Mouse (Mus musculus) forebrain, embryonic 15.5 days (tissue): ENCODE measurements around the gene Kctd17. TPM values are rescaled to one million over a fixed set of nuclear protein-coding genes. Genes with fewer than 3 reads are reported as not detected.

Experiments
- ATAC-seq: fragments of 200-750 bp; cut with Nextera tagmentation; replicated peaks from 2 replicates; pipeline ENCODE4 v1.8.0; 2017; ENCODE audit warnings: mild to moderate bottlenecking, moderate TSS enrichment, moderate library complexity
- H3K27ac ChIP-seq: fragments of 300-500 bp; sonication (generic); replicated peaks from 2 replicates; pipeline ENCODE4 v1.5.1; 2015; ENCODE audit warnings: mild to moderate bottlenecking, inconsistent platforms
- H3K27me3 ChIP-seq: fragments of 300-500 bp; sonication (generic); 2 replicates; pipeline ENCODE4 v1.6.1; 2015; ENCODE audit warnings: inconsistent platforms
- H3K36me3 ChIP-seq: fragments of 300-500 bp; sonication (generic); 2 replicates; pipeline ENCODE4 v1.6.1; 2015; ENCODE audit warnings: mild to moderate bottlenecking, inconsistent platforms
- H3K4me1 ChIP-seq: fragments of 300-500 bp; sonication (generic); 2 replicates; pipeline ENCODE4 v1.6.1; 2015; ENCODE audit warnings: inconsistent platforms
- H3K4me2 ChIP-seq: fragments of 300-500 bp; sonication (generic); replicated peaks from 2 replicates; pipeline ENCODE4 v1.6.1; 2015; ENCODE audit warnings: mild to moderate bottlenecking, inconsistent platforms
- H3K4me3 ChIP-seq: fragments of 300-500 bp; sonication (generic); 2 replicates; pipeline ENCODE4 v1.5.1; 2015; ENCODE audit warnings: mild to moderate bottlenecking, inconsistent platforms
- H3K9ac ChIP-seq: fragments of 300-500 bp; sonication (generic); replicated peaks from 2 replicates; pipeline ENCODE4 v1.6.1; 2015; ENCODE audit warnings: mild to moderate bottlenecking, inconsistent platforms
- H3K9me3 ChIP-seq: fragments of 300-500 bp; sonication (generic); 2 replicates; pipeline ENCODE4 v1.6.1; 2016; ENCODE audit warnings: inconsistent platforms
- WGBS: fragments of 180-500 bp; shearing (Covaris S2); methylation state at CpG from one replicate; pipeline ENCODE4 v1.1.7; 2015; ENCODE audit warnings: mixed read lengths; 5-methylcytosine and 5-hydroxymethylcytosine counted together
- polyA plus RNA-seq: library from polyadenylated mRNA; unstranded; fragments of >200 nt; fragmentation: Nextera tagmentation; extraction: Ambion mirVana; gene quantifications from 2 replicates; pipeline ENCODE4 v1.2.1, GENCODE M21; 2015

The Kctd17 gene
- polyA plus RNA-seq: 123 and 132 TPM in 2 replicates

- H3K9me3 ChIP-seq: no peaks in the 10 kb centered on the region
- H3K27ac ChIP-seq: peak within 1 kb of the TSS; percentile 70
- peak within 1 kb of the TSS; percentile 66 for H3K4me3 ChIP-seq
- H3K4me2 ChIP-seq: peak within 1 kb of the TSS; percentile 84
- H3K4me1 ChIP-seq: peaks cover 14% of the 10 kb centered on the region
- WGBS: 2% methylated on average over 46 of the region's 52 CpGs
- H3K9ac ChIP-seq: peak within 1 kb of the TSS; percentile 82
- peaks cover 4% of the 10 kb centered on the region; the same call in 1 of the 2 replicates for H3K36me3 ChIP-seq
- H3K27me3 ChIP-seq: no peaks in the 10 kb centered on the region
- ATAC-seq: peak; percentile 91
These were observed at the start of gene Kctd17 for GRCm38 (mm10) chr15:78428391-78429138. Kctd17 (plus strand) TSS chr15:78428564.

- Histone ChIP-seq H3K36me3 (no peaks in the 10 kb centered on the region), H3K4me2 (no peak overlapping the region), H3K4me1 (peaks cover 21% of the 10 kb centered on the region), H3K9ac (no peak overlapping the region), H3K27me3 (no peaks in the 10 kb centered on the region), H3K9me3 (no peaks in the 10 kb centered on the region), H3K4me3 (no peak overlapping the region), H3K27ac (no peak overlapping the region)
- no peak for ATAC-seq
- WGBS: 63% methylated on average over 2 of the region's 2 CpGs
These were observed 48.2 kb upstream of the Kctd17 start for GRCm38 (mm10) chr15:78380208-78380607.

DNA sequence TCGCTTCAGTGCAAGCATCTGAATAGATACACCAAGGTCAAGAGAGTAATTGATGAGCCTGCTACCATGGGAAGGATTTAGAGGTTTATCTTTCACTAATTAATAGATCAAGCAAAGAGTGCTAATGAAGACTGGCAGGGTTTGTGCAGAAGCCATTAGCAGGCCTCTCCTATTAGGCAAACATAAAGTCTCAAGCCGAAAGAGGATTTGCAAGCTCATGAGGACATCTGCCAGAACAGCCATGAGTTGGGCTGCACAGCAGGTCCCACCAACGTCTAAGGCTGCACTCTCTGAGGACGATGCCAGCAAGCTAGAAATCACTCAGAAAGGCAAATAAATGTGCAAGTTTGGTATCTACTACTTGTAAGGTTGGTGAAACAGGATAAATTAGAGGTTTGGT lies 47.6 kb upstream of the Kctd17 start:
- H3K27me3 ChIP-seq: no peaks in the 10 kb centered on the region
- H3K9me3 ChIP-seq: no peaks in the 10 kb centered on the region
- no peak for ATAC-seq
- H3K4me1 ChIP-seq: peaks cover 21% of the 10 kb centered on the region
- H3K4me3 ChIP-seq: no peak overlapping the region
- H3K36me3 ChIP-seq: no peaks in the 10 kb centered on the region
- H3K27ac ChIP-seq: no peak overlapping the region
- H3K9ac ChIP-seq: no peak overlapping the region
- no peak overlapping the region for H3K4me2 ChIP-seq
- WGBS: 28% methylated on average over 4 of the region's 4 CpGs

DNA sequence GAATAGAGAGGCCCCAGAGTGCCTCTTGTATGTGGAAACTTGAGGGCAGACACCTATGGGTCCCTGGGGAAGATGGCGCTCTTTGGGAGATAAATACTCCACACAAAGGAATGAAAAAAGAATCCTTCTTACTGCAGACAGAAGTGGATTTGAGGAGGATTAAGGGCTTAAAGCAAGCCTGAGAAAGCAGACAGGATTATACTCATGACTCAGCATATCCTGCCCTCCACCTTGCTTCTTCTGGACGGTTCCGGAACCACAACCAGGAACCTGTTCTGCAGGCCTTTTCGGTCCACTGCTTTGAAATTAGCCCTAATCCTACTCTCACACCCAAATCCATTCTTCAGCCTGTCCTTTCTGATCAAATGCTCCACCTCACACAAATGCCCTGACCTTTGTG lies 46.2 kb upstream of the Kctd17 start:
- no peak for ATAC-seq
- Histone ChIP-seq H3K36me3 (no peaks in the 10 kb centered on the region), H3K4me3 (no peak overlapping the region), H3K27ac (no peak overlapping the region), H3K9me3 (no peaks in the 10 kb centered on the region), H3K4me2 (no peak overlapping the region), H3K9ac (no peak overlapping the region), H3K4me1 (peaks cover 21% of the 10 kb centered on the region), H3K27me3 (no peaks in the 10 kb centered on the region)
- WGBS: 82% methylated on average over 4 of the region's 4 CpGs

DNA sequence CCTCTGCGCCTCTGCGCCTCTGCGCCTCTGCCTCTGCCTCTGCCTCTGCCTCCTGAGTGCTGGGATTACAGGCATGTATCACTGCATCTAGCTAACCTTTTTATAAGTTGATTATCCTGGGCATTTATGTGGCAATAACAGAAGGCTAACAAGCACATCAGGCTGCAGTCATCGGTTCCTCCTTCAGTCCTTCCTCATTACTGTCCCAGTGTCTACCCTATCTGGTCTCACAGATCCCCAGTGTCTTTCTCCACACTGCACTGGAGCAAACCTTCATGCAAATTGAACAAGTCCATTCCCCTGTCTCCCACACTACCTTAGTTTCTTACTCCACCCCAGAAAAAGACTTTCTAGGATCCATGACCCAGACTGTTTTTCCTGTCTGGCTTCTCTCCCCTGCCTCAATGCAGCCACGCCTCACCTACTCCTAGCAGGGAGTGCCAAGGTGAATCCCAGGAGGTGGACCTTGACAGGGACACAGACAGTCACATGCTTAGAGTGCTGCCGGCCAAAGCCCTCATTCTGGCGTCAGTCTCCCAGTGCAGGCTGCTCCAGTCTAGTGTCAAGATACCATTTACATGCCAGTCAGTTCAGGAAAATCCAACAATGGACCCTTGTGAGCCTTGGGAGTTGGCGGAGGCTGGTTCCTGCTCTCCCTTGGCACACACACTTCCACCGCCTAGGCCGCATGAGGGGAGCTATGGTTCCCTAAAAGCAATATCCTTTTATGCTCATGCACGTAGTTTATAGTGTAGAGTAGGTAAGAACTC lies 44.7 kb upstream of the Kctd17 start:
- Histone ChIP-seq H3K4me1 (peaks cover 21% of the 10 kb centered on the region), H3K27me3 (no peaks in the 10 kb centered on the region), H3K4me3 (no peak overlapping the region), H3K4me2 (no peak overlapping the region), H3K9me3 (no peaks in the 10 kb centered on the region), H3K36me3 (no peaks in the 10 kb centered on the region), H3K9ac (no peak overlapping the region), H3K27ac (peak overlapping the region; percentile 80)
- 54% methylated on average over 11 of the region's 11 CpGs for WGBS
- ATAC-seq: peak; percentile 86

DNA sequence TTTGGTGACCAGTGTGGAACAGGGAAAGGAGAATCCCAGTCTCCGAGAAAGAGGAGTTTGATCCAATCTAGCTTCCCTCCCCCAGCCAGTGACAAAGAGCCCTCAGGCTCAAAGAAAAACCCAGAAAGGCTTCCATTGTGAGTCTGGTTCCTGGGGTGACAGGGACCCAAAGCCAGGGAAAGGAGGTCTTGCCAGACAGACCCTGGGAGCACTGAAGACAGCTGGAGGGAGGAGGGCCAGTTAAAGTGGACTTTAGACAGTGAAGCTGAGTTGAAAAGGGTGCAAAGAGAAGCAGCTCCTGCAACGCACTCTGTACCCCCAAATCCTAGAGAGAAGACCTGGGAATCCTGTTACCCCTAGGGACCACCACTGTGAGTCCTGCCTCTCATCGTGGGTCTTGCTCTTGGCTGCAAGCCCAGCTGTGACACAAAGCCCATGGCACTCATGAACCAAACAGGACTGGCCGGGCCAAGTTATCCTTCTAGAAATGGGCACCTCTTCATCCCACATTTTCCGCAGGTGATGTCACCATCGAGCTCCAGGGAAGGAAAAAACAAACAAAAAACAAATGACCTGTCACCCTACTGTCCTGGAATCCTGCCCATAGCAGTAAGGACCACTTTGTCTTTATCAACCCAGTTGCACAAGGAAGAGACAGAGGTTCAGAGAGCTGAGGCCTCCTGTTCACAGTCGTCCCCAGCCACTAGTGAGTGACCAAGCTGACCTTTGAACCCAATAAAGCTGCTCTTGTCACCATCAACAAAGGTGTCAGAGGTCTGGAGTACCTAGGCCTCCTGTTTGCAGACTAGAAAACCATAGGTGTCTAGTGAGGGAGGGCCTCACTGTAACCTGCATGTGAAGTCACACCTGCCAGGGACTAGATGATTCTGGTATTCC lies 43.9 kb upstream of the Kctd17 start:
- WGBS: 32% methylated on average over 7 of the region's 7 CpGs
- ATAC-seq: peak; percentile 77
- H3K27ac ChIP-seq: peak overlapping the region; percentile 80
- H3K36me3 ChIP-seq: no peaks in the 10 kb centered on the region
- no peaks in the 10 kb centered on the region for H3K9me3 ChIP-seq
- no peak overlapping the region for H3K9ac ChIP-seq
- no peak overlapping the region for H3K4me3 ChIP-seq
- no peak overlapping the region for H3K4me2 ChIP-seq
- no peaks in the 10 kb centered on the region for H3K27me3 ChIP-seq
- peaks cover 21% of the 10 kb centered on the region for H3K4me1 ChIP-seq

DNA sequence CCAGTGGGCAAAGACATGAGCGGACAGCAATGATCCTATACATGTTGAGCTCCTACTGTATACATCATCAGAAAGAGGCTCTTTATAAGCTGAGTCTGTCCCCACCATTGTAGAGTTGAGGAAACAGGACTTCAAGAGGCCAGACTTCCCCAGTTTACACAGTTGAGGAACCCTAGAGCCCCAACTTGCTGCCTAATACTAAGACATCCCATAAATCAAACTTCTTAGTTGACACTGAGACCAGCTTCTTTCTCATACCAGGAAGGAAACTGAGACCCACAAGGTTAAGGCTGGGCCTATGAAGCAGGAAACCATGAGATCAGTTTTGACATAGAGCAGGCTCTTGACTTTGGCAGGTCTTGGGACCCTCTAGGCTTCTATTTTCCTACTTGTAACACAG lies 42.8 kb upstream of the Kctd17 start:
- Histone ChIP-seq H3K27me3 (no peaks in the 10 kb centered on the region), H3K36me3 (no peaks in the 10 kb centered on the region), H3K4me3 (no peak overlapping the region), H3K9me3 (no peaks in the 10 kb centered on the region), H3K9ac (no peak overlapping the region), H3K27ac (no peak overlapping the region), H3K4me1 (peaks cover 20% of the 10 kb centered on the region), H3K4me2 (no peak overlapping the region)
- WGBS: 100% methylated on average over 1 of the region's 1 CpGs
- ATAC-seq: no peak

GRCm38 (mm10) chr15:78390855-78391254 lies 37.5 kb upstream of the Kctd17 start:
- Histone ChIP-seq H3K4me3 (no peak overlapping the region), H3K9me3 (no peaks in the 10 kb centered on the region), H3K36me3 (no peaks in the 10 kb centered on the region), H3K27ac (no peak overlapping the region), H3K4me1 (no peaks in the 10 kb centered on the region), H3K9ac (no peak overlapping the region), H3K27me3 (no peaks in the 10 kb centered on the region), H3K4me2 (no peak overlapping the region)
- WGBS: 84% methylated on average over 3 of the region's 3 CpGs
- no peak for ATAC-seq

- Histone ChIP-seq H3K4me1 (no peaks in the 10 kb centered on the region), H3K27ac (no peak within 1 kb of the TSS), H3K9me3 (no peaks in the 10 kb centered on the region), H3K4me3 (no peak within 1 kb of the TSS), H3K36me3 (no peaks in the 10 kb centered on the region), H3K4me2 (no peak within 1 kb of the TSS), H3K27me3 (no peaks in the 10 kb centered on the region), H3K9ac (no peak within 1 kb of the TSS)
- ATAC-seq: no peak
- 85% methylated on average over 8 of the region's 8 CpGs for WGBS
These were observed 32.8 kb upstream of the Kctd17 start, which contains the start of gene Tex33 for GRCm38 (mm10) chr15:78395478-78395962. Tex33 (minus strand) TSS chr15:78395912.

- no peak for ATAC-seq
- H3K9ac ChIP-seq: no peak overlapping the region
- no peak overlapping the region for H3K4me2 ChIP-seq
- no peak overlapping the region for H3K4me3 ChIP-seq
- WGBS: 79% methylated on average over 6 of the region's 6 CpGs
- no peaks in the 10 kb centered on the region for H3K36me3 ChIP-seq
- no peak overlapping the region for H3K27ac ChIP-seq
- no peaks in the 10 kb centered on the region for H3K9me3 ChIP-seq
- H3K27me3 ChIP-seq: no peaks in the 10 kb centered on the region
- peaks cover 43% of the 10 kb centered on the region for H3K4me1 ChIP-seq
These were observed 27.0 kb upstream of the Kctd17 start for GRCm38 (mm10) chr15:78401345-78401744.

DNA sequence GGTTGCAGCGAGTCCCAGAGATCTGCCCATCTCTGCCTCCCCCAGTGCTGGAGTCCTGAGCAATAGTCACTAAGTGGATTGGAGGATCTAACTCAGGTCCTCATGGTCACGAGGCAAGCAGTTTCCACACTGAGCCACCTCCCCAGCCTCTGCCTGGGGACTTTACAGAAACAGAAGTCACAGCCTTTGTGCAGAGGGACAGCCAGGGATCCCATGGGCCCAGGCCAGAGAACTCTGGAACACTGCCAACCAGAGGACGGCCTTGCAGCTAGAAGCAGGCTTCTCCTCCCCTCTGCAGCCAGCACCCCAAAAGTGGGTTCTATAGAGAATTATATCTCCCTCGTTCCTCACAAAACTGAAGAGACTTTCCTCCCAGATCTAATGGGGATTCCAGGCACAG lies 26.4 kb upstream of the Kctd17 start:
- Histone ChIP-seq H3K9me3 (no peaks in the 10 kb centered on the region), H3K27me3 (no peaks in the 10 kb centered on the region), H3K4me2 (no peak overlapping the region), H3K9ac (0 out of 2 replicates have a peak overlapping the region, but pooled peaks have one; percentile 3), H3K4me3 (no peak overlapping the region), H3K4me1 (peaks cover 44% of the 10 kb centered on the region), H3K36me3 (no peaks in the 10 kb centered on the region), H3K27ac (no peak overlapping the region)
- no peak for ATAC-seq
- 53% methylated on average over 4 of the region's 4 CpGs for WGBS
